Mouse (Mus musculus) adrenal gland, postnatal 14 days (tissue): ENCODE results near the gene Dkk3. TPM values are rescaled to one million over a fixed set of nuclear protein-coding genes. Genes with fewer than 3 reads are reported as not detected.
"Not testable (repeated sequence)": the region's sequence is repeated elsewhere in the genome, so short reads cannot be mapped to it uniquely, and the experiment has no call there.

ENCODE experiments used
- DNase-seq: peaks from one replicate; pipeline ENCODE4 v3.0.0; 2021; ENCODE audit warnings: mixed read lengths
- total RNA-seq: library from RNA; stranded (reverse); gene quantifications from 2 replicates; pipeline ENCODE4 v1.2.3, GENCODE M21; 2021

Dkk3 gene
- total RNA-seq, 1 experiment from 2014 or later = 10.3 TPM

DNA sequence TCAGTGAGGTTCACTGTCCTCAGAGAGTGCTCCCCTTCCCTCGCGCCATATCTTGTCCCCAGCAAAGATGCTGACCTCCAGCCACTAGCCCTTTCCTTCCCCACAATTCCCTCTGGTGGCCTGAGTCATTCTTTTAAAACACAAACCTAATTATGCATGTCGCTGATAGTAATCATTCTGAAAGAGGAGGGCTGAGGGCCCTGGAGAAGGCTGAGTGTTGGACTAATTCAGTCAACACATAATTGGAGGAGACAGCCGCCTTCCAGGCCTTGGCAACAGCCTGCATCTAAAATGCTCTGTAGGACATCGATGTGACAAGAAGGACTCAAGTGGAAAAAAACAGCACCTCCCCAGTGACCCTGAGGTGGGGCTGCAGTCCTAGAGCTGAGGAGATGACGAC lies 29.0 kb downstream of the Dkk3 start:
- no peak for DNase-seq

DNA sequence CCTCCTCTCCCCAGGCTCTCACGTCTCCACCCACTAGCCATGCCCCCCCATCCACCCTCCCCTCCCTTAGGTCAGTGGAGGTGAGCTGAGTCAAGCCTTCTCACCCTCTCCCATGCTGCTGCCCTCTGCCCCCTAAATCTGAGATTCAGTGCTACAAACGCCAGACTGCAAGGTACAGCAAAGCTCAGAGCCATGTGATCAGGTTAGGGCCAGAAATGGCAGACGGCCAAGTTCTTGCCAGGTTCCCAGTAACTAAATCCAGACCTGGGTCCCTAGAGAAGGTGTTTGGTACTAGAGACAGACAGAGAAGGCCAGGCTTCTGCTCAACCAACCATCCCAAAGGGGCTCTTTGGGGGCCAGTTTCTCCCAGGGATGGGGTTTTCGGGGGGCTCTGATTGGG lies 30.0 kb downstream of the Dkk3 start:
- peak; percentile 58 for DNase-seq

DNA sequence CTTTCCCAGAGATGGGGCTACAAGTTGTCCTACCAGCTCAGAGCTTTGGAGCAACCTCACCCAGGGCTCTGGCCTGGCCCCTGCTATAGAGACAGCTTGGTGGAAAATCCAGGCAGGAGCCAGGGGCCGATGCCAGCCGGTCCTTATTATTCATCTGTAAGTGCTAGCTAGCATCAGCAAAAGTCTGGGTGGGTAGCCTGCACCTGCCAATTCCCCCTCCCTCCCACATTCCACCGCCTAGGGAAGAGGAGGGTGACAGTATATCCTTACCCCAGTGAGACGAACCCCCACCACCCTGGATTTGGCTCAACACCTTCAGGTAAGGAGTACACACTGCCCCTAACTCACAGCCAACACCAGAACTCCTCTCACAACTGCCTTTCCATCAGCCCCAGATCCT lies 30.9 kb downstream of the Dkk3 start:
- DNase-seq = no peak

- DNase-seq = peak; percentile 31
These were observed 31.7 kb downstream of the Dkk3 start for GRCm38 (mm10) chr7:112127085-112127637.

- peak; percentile 29 for DNase-seq
These were observed 33.1 kb downstream of the Dkk3 start for GRCm38 (mm10) chr7:112125625-112126260.

DNA sequence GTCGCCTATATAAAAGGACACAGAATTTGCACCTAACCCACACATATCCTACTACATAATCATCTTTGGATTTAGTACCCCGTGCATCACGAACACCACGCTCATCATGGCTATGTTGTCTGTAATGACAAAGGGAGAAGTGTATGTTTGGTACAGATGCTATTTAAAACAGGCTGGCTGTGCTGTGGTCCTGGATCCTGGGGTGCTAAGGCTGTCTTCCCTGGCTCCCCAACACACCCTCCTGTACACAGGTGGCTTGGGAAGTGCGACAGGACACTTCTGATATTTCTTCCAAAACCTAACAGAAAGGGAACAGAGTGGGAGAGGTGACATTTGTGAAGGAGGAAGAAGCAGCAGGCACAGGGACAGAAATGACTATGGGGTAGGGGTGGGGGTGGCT lies 35.2 kb downstream of the Dkk3 start:
- DNase-seq = no peak

DNA sequence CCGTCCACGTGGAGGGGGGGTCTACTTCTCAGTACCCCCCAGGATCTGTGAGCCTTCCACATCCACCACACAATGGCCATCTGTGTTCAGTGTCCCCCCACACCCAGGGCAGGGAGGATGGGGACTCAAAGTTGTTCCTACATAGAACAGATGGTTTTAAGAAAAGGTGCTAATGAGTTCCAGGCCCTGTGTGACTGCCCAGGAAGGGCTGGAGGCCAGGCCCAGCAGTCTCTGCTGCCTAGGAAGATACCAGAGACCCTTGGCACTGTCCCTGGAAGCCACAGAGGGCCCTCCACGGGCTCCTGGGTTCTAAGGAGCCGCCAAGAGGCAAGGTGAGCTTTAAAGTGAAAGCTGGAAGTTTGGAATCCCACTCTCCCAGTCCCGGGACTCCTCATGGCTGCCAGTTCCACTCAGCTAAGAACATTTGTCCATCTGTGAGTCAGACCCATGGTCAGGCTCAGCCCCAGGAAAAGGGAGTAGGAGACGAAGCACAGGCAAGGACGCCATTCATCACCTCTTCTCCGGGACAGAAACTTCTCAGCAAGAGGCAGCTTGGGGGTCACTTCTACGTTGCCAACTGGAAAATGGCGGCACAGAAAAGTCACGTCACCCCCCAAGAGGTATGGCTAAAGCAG lies 36.9 kb downstream of the Dkk3 start:
- peak; percentile 38 for DNase-seq

DNA sequence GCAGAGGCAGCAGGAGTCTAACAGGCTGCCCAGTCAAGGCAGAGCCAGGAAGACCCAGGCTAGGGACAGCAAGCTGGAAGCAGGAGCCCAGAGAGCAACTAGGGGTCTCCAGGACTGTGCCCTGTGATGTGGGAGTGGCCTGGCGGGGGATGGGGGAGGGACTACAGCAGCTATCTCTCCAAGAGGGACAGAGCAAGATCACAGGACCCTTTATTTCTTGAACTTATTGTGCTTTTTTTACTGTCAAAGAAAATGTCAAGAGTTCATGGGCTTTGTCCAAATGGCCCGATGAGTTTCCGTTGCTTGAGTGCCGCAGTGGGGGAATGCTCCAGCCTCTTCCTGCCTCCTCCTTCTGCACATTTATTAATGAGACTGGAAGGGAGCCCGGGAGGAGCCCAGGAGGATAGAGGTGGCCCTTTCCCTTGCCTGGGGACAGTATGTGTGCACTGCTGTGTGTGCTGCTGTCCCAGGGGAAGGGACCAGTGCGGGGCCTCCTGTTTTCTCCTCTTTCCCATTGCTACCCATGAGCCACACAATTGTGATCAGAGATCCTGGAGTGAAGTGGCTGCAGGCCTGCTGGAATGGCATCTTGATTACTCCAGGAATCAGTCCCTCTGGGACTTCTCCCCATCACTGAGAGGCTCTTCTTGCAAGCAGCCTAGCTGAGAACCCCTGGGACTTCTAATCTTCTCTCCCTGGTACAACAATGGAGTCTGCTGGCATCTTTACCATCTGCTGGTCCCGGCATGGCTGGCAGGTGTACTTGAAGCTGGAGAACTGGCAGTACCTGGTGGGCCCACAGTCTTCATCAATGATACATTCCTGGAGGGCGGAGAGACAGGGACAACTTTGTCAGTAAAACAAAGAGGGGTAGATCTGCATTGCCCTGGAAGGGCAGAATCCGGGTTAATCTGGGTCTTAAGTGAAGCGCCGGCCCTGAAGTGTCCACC lies 37.7 kb downstream of the Dkk3 start:
- peak; percentile 38 for DNase-seq

- DNase-seq = no peak
These were observed 39.6 kb downstream of the Dkk3 start for GRCm38 (mm10) chr7:112119248-112119647.

DNA sequence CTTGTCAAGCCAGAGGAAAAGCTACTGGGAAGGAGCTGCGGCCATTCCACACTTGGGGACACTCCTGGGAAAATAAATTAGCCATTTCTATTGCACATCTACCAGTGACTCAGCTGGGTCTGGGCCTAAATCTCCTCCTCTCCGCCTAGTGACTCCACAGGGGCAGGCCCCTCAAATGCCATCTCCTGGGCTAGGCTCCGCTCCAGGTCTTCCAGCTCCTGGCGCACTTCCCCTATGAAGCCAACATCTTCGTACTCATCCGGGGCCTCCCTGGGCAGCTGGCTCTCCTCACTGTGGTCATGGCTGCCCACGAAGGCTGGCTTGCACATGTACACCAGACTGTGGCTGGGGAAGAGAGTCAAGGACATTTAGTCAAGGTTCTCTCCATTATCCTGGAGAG lies 40.8 kb downstream of the Dkk3 start:
- DNase-seq = peak; percentile 54

DNA sequence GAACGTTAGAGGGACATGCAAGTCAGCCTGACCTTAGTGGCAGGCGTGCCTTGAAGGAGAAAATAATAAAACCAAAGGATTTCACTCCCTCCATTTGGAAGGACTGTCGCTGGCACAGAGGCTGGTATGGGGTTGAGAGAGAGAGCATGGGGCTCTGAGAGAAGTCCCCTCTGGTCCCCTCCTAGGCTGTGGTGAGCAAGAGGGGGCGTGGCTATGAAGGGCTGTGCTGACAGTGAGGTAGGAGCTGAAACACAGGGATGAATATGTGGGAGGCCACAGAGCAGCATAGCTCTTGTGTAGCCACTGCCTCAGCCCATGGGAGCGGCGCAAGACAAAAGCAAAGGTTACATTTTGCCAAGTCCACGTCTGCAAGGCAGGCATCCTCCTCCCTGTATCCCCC lies 41.4 kb downstream of the Dkk3 start:
- DNase-seq = no peak

DNA sequence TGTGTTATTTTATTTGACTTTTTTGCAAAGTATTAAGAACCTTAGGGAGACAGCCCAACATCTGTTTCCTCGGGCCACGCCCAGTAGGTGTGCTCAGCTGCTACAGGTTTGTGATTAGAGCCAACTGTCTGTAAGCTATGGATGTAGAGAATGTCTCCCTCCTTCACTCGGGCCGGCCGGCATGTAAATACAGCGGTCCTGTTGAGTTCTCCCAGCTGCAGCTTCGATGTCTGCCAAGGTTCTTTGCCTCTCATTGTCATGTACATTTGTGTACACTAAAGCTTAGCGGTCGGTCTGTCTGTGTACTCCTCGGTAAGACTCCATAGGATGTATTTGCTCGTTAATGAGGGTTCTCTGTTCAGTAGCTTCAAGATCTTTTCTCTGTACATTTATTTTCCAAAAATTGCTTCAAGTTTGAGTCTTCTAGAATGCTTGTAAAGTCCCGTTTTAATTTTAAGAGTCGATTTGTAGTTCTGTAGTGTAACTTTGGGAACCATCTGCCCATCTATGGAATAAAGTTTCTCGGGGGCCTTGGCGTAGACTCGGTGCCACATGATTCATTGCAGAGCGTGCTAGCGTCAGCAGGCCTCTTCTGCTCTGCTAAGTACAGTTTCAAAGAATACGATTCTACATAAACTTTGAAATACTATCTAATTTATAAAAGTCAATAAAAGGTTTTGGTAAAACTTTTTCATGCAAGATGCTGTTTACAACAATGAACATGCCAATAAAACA lies 48.1 kb downstream of the Dkk3 start:
- no peak for DNase-seq

DNA sequence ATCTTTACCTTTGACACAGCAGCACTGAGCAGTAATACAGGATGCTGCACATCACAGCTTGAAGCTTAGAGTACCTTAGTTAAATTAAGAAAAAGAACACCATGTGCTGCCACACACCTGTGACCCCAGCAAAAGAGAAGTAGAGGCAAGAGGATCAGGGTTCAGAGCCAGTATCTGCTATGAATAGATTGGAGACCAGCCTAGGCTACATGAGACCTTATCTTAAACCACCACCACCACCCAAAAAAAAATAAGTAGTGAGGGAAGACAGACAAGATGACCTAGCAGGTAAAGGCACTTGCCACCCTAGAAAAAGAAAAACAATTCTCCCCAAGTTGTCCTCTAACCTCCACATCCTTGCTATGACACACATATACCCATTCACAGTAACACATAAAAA lies 50.1 kb downstream of the Dkk3 start:
- DNase-seq = no peak

GRCm38 (mm10) chr7:112103816-112104215 lies 55.0 kb downstream of the Dkk3 start:
- DNase-seq = no peak

DNA sequence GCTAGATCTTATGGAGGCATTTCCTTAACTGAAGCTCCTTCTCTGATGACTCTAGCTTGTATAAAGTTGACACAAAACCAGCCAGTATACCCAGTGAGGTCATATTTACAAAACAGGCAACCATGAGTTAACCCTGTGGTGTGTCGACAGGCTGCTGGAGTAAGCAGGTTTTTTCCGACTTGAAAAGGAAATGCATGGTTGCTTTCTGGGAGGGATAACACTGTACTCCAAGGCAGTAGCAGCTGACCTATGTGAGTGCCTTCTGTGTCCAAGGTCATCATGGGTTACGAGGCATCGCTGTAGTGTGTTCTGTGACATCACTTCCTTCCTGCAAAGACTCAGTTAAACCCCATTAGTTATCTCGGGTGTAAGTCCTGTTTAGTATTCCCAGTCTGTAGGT lies 55.9 kb downstream of the Dkk3 start:
- no peak for DNase-seq

GRCm38 (mm10) chr7:112100887-112101286 lies 58.0 kb downstream of the Dkk3 start:
- no peak for DNase-seq

DNA sequence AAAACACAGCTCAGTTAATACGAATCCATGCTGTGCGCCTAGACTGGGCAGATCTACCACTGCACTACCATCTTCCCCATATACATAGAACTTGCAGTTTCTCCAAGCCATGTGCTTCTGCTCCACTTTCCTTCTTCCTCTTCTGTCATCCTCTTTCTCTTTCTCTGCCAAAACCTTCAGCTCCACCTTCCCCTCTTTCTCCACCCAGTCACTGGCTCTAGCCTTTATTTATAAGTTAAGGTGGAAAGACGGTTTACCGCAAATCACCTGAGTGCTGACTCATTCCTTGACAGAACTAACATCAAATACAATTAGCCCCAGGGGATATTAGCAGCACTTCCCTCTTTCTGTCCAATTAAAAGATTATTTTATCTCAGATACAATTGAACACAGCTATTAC lies 63.9 kb downstream of the Dkk3 start:
- DNase-seq = not testable (repeated sequence)

DNA sequence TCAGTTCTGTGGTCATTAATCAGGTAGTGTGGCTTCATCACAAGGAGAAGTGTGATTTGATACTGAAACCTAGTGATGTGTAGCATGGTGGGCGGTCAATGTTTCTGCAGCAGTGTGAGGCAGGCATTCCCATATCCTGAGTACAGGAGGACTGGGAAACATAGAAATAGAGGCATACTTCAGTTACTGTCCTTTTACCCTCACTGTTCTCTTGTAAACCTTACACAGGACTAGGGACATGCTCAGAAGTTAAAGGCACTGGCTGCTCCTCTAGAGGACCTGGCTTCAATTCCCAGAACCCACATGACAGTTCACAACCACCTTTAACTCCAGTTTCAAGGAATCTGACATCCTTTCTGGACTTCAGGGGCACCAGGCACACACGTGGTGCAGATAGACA lies 72.7 kb downstream of the Dkk3 start:
- DNase-seq = no peak

GRCm38 (mm10) chr7:112085062-112085461 lies 73.8 kb downstream of the Dkk3 start:
- DNase-seq = peak; percentile 93

DNA sequence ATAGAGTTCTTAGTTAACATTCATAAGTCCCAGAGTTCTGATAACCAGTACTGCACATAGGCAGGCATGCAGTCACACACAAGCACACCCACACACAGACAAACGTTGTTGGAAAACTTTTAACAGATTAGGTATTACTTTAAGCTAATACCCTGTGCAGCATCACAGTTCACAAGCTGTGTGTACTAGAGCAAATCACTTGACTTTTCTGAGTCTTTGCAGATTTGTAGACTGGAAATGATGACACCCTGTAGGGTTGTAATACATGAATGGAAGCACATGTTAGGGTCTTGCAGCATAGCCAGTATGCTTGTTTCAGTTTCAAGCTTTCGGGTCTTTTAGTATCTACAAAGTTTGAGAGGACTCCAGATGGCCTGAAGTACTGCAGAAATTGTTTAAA lies 74.6 kb downstream of the Dkk3 start:
- no peak for DNase-seq

- peak; percentile 6 for DNase-seq
These were observed 76.2 kb downstream of the Dkk3 start for GRCm38 (mm10) chr7:112082636-112083035.

DNA sequence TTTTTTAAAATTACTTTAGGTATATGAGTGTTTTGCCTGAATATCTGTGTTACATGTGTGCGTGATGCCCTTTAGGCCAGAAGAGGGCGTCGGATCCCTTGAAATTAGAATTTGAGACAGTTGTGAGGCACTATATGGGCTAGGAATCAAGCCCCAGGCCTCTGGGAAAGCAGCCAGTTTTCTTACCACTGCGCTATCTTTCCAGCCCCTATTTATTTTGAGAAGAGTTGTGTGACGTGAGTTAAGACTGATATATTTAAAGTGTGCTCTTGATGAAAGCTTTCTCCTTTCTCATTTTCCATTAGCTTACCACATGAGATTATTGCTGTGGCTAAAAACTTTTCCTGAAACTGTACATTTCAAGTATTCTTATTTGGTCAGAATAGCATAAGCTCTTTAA lies 84.0 kb downstream of the Dkk3 start:
- DNase-seq = no peak
